Mouse (Mus musculus): ENCODE measurements at regions not wholly inside any gene's neighbourhood (a gene's known extent, or its start where the extent isn't known, plus 50 kb on each side); places are given as distances from the start of the nearest gene placed in this dataset.

- Histone ChIP-seq H3K9me3 (ENCODE audit: control insufficient read depth, low read length) (peaks cover 6% of the 10 kb centered on the region; the same call in 1 of the 2 replicates), H3K27ac (replicated peaks; ENCODE audit: low read depth, low read length) (no peak overlapping the region), H3K4me1 (ENCODE audit: control insufficient read depth, insufficient read depth, low read length) (no peaks in the 10 kb centered on the region), H3K27me3 (ENCODE audit: control insufficient read depth, insufficient read depth, low read length) (no peaks in the 10 kb centered on the region), H3K36me3 (ENCODE audit: control insufficient read depth, insufficient read depth, low read length) (no peaks in the 10 kb centered on the region), H3K9ac (ENCODE audit: low read depth, low read length, severe bottlenecking) (no peak overlapping the region), H3K4me3 (replicated peaks; ENCODE audit: low read length) (no peak overlapping the region), H3K4me2 (replicated peaks; ENCODE audit: low read depth, low read length, severe bottlenecking) (no peak overlapping the region)
- WGBS, result 76% methylated on average over 1 of the region's 1 CpGs
- TF ChIP-seq POLR2A (IDR thresholded peaks at IDR 0.05; ENCODE audit: borderline replicate concordance, extremely low read depth, insufficient read depth, insufficient read length), result no peak
- no peak for DNase-seq (ENCODE audit: low spot score)
- ATAC-seq (ENCODE audit: low FRiP score, low read depth), result no peak
Measured at GRCm38 (mm10) chr8:116793107-116793506, 60.3 kb upstream of the Cdyl2 start.

- no peak overlapping the region for H3K9ac ChIP-seq (ENCODE audit: low read depth, low read length, severe bottlenecking)
- TF ChIP-seq POLR2A (IDR thresholded peaks at IDR 0.05; ENCODE audit: borderline replicate concordance, extremely low read depth, insufficient read depth, insufficient read length), result no peak
- H3K36me3 ChIP-seq (ENCODE audit: control insufficient read depth, insufficient read depth, low read length), result no peaks in the 10 kb centered on the region
- H3K4me2 ChIP-seq (replicated peaks; ENCODE audit: low read depth, low read length, severe bottlenecking), result no peak overlapping the region
- DNase-seq (ENCODE audit: low spot score) (no peak), ATAC-seq (ENCODE audit: low FRiP score, low read depth) (no peak)
- no peaks in the 10 kb centered on the region for H3K9me3 ChIP-seq (ENCODE audit: control insufficient read depth, low read length)
- no peak overlapping the region for H3K27ac ChIP-seq (replicated peaks; ENCODE audit: low read depth, low read length)
- 72% methylated on average over 16 of the region's 16 CpGs for WGBS
- H3K4me3 ChIP-seq (replicated peaks; ENCODE audit: low read length), result no peak overlapping the region
- H3K27me3 ChIP-seq (ENCODE audit: control insufficient read depth, insufficient read depth, low read length), result no peaks in the 10 kb centered on the region
- H3K4me1 ChIP-seq (ENCODE audit: control insufficient read depth, insufficient read depth, low read length), result no peaks in the 10 kb centered on the region
Measured at GRCm38 (mm10) chr8:116790294-116790693, 57.5 kb upstream of the Cdyl2 start.

All from limb, embryonic 14.5 days (tissue).